Mouse (Mus musculus) R1 (cell line): ENCODE data around the gene E130114P18Rik.

Experiments
- DNase-seq: peaks from one replicate; pipeline ENCODE4 v3.0.0-alpha.2; 2018; ENCODE audit warnings: low read depth, low spot score

E130114P18Rik gene

GRCm38 (mm10) chr4:97609329-97609728, 168.5 kb downstream of the E130114P18Rik start:
- no peak for DNase-seq

GRCm38 (mm10) chr4:97608728-97609127, 169.2 kb downstream of the E130114P18Rik start:
- DNase-seq = no peak

- no peak for DNase-seq
Measured at GRCm38 (mm10) chr4:97608134-97608533, 169.7 kb downstream of the E130114P18Rik start.

- no peak for DNase-seq
Measured at GRCm38 (mm10) chr4:97607169-97607568, 170.7 kb downstream of the E130114P18Rik start.

- DNase-seq = no peak
Measured at GRCm38 (mm10) chr4:97606524-97606923, 171.4 kb downstream of the E130114P18Rik start.

GRCm38 (mm10) chr4:97602579-97602978, 175.3 kb downstream of the E130114P18Rik start:
- no peak for DNase-seq

- DNase-seq = no peak
Measured at GRCm38 (mm10) chr4:97600875-97601835, 176.7 kb downstream of the E130114P18Rik start.

- no peak for DNase-seq
Measured at GRCm38 (mm10) chr4:97597443-97597842, 180.4 kb downstream of the E130114P18Rik start.

- DNase-seq = no peak
Measured at GRCm38 (mm10) chr4:97596348-97596747, 181.5 kb downstream of the E130114P18Rik start.

GRCm38 (mm10) chr4:97593869-97594268, 184.0 kb downstream of the E130114P18Rik start:
- no peak for DNase-seq

- DNase-seq = no peak
Measured at GRCm38 (mm10) chr4:97589790-97590189, 188.1 kb downstream of the E130114P18Rik start.

- DNase-seq = no peak
Measured at GRCm38 (mm10) chr4:97587412-97588010, 190.4 kb downstream of the E130114P18Rik start.

GRCm38 (mm10) chr4:97585170-97585569, 192.7 kb downstream of the E130114P18Rik start:
- no peak for DNase-seq

GRCm38 (mm10) chr4:97584445-97585130, 193.3 kb downstream of the E130114P18Rik start:
- no peak for DNase-seq

GRCm38 (mm10) chr4:97582796-97583430, 195.0 kb downstream of the E130114P18Rik start:
- no peak for DNase-seq

GRCm38 (mm10) chr4:97582064-97582415, 195.8 kb downstream of the E130114P18Rik start:
- DNase-seq = no peak

GRCm38 (mm10) chr4:97581314-97582063, 196.4 kb downstream of the E130114P18Rik start:
- DNase-seq = no peak

- no peak for DNase-seq
Measured at GRCm38 (mm10) chr4:97580906-97581305, 197.0 kb downstream of the E130114P18Rik start.

- DNase-seq = no peak
Measured at GRCm38 (mm10) chr4:97578571-97579165, 199.2 kb downstream of the E130114P18Rik start.

- DNase-seq = no peak
Measured at GRCm38 (mm10) chr4:97577431-97577830, 200.4 kb downstream of the E130114P18Rik start.

- DNase-seq = no peak
Measured at GRCm38 (mm10) chr4:97575447-97575846, 202.4 kb downstream of the E130114P18Rik start.
